Mouse (Mus musculus) C2C12 (cell line): ENCODE measurements around the gene Gabrb2.

Source experiments
- CEBPB ChIP-seq: IDR thresholded peaks from one replicate; pipeline ENCODE4 v1.6.1; 2011; ENCODE audit warnings: low read depth, mild to moderate bottlenecking, control low read depth, moderate library complexity
- CTCF ChIP-seq: IDR thresholded peaks from one replicate; pipeline ENCODE4 v1.5.1; 2011; ENCODE audit not compliant: control insufficient read depth, insufficient read depth, insufficient read length
- FOSL1 ChIP-seq: IDR thresholded peaks from one replicate; pipeline ENCODE4 v1.8.0; 2011; ENCODE audit warnings: mild to moderate bottlenecking, low read length; ENCODE audit not compliant: poor library complexity, insufficient read depth, severe bottlenecking
- MAX ChIP-seq: IDR thresholded peaks from one replicate; pipeline ENCODE4 v1.6.1; 2011; ENCODE audit warnings: mild to moderate bottlenecking, control low read depth
- MYOD1 ChIP-seq: IDR thresholded peaks from one replicate; pipeline ENCODE4 v1.6.1; 2011; ENCODE audit warnings: low read depth; ENCODE audit not compliant: control insufficient read depth, insufficient read length
- MYOG ChIP-seq: IDR thresholded peaks from one replicate; pipeline ENCODE4 v1.6.1; 2011; ENCODE audit not compliant: control insufficient read depth, insufficient read length; ENCODE audit errors: extremely low read depth
- USF1 ChIP-seq: IDR thresholded peaks from one replicate; pipeline ENCODE4 v1.6.1; 2011; ENCODE audit warnings: low read depth, mild to moderate bottlenecking, control low read depth, moderate library complexity

DNA sequence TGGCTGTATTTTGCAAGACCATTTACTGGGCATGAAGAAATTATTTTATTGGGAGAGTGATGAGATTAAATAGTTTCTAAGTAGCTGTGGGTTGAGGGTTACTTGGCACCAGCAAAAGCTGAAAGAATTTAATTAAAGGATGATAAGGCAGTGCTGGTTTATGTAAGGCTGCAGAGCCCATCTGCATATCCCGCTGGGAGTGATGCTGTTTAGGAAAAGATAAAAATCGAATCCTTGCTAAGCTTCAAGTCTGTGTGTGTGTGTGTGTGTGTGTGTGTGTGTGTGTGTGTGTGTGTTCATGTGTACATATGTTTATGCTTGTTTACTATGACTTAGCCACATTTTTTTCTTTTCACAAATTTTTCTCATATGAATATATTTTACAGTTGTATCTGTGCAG is 113.0 kb downstream of the Gabrb2 start:
- TF ChIP-seq CTCF = no peak
- TF ChIP-seq CEBPB = no peak
- no peak for TF ChIP-seq MYOD1
- no peak for TF ChIP-seq MYOG
- TF ChIP-seq USF1 = no peak
- TF ChIP-seq MAX = no peak
- no peak for TF ChIP-seq FOSL1
